Mouse (Mus musculus): ENCODE data around the gene Chka.

- TF ChIP-seq MYOD1 (IDR thresholded peaks at IDR 0.05; ENCODE audit: control insufficient read depth, insufficient read length, low read depth) (no peak), CEBPB (IDR thresholded peaks at IDR 0.05; ENCODE audit: low read depth) (no peak), CTCF (IDR thresholded peaks at IDR 0.05; ENCODE audit: control insufficient read depth, insufficient read depth, insufficient read length) (no peak)
Observed at GRCm38 (mm10) chr19:3819080-3819479, 32.5 kb upstream of the Chka start.

Data from C2C12 (cell line).